Mouse (Mus musculus) lung, adult 2 months (tissue): ENCODE results near the gene Otol1.

ENCODE experiments used
- CTCF ChIP-seq: fragments of 200-500 bp; IDR thresholded peaks from 2 replicates; pipeline ENCODE4 v1.5.1; 2011; ENCODE audit warnings: mild to moderate bottlenecking, low read length, control low read depth; ENCODE audit not compliant: insufficient read depth
- POLR2A ChIP-seq: fragments of 200-500 bp; IDR thresholded peaks from 2 replicates; pipeline ENCODE4 v1.6.1; 2011; ENCODE audit warnings: low read depth, mild to moderate bottlenecking, control low read depth, low read length, borderline replicate concordance; ENCODE audit errors: extremely low read depth

DNA sequence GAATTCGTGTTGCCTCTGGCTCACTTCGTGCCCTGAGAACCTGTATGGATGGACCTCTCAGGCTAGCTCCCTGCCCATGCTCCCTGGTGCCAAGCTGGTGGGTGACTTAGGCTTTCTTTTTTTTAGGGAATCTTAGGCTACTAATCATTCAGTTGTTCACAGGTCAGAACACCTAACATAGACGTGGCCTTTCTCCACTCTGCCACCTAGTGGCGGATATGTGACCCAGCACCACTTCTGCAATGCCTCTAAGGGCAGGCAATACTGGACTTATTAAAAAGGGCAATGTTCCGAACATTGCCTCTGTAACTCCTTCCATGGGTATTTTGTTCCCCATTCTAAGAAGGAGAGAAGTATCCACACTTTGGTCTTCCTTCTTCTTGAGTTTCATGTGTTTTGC is 45.2 kb upstream of the Otol1 start:
- no peak for TF ChIP-seq POLR2A
- peak; percentile 74 for TF ChIP-seq CTCF
